Mouse (Mus musculus): ENCODE measurements around the gene Tiam1.

Gene Tiam1

DNA sequence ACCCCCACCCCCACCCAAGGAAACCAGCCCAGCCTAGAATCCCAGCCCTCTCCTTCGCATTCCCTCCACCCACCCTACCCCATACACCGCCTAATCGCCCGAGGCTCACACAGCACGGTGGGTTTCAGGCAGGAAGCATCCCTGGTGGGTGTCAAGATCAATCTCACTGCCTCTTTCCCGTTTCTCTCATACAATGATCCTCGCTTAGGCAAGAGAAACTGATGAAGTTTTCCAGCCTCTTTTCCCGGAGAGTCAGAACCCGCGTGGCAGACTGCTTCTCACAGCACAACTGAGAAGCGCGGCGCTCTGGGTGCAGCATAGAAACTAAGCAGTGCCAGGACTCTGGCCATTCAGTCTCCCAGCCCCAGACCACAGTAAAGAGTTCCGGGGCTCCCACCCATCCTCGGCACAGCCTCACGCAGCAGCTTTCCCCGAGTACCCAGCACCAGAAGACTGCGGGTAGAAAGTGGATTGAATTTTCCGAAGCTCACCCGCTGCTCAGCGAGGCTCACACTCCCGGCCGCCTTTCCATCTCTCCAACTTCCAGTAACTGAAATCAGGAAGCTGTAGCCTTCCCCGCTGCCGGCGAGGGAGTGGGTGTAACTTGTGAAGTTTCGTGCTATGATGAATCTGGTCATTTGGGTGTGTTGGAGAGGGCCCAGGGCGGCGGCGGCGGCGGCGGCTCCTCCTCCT is 183.2 kb downstream of the Tiam1 start:
- DNase-seq (ENCODE audit: inconsistent age in 2 of 2, low spot score in 1 of 2) = peak; percentile 29 to 68

DNA sequence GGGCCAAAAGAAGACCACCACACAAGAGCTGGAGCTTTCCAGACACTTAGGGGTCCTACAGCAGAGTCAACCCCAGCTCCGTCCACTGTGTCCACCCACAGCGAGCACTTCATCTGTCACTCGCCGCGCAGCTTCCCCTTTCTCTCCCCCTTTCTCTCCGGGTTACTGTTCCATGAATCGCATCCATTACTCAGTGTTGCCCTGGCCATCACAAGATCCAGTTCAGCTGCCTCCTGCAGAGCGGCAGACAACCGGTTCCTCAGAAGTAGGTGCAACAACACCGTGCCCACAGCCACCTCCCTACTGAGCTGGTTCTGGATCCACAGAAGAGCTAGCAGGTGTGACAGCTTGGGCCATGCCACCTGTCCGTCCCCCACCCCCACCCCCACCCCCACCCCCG is 184.6 kb downstream of the Tiam1 start:
- no peak for DNase-seq (ENCODE audit: inconsistent age in 2 of 2, low spot score in 1 of 2)

DNA sequence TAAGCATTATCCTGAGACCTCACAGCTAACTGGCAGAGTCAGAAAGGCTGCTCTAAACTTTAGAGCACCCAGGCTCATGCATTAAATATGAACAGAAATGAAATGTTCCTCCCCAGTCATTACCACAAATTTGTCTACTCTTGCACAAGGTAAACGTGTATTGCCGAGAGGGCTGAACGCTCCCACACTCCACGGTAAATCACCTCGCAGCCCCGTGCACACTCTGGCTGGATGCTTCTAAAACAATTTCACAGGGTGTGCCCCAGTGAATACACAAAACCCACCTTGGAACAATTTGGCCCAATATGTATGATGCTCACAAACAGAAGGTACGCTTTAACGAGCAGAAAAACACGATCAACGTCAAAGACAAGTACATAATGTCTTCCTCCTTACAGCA is 185.5 kb downstream of the Tiam1 start:
- no peak for DNase-seq (ENCODE audit: inconsistent age in 2 of 2, low spot score in 1 of 2)

DNA sequence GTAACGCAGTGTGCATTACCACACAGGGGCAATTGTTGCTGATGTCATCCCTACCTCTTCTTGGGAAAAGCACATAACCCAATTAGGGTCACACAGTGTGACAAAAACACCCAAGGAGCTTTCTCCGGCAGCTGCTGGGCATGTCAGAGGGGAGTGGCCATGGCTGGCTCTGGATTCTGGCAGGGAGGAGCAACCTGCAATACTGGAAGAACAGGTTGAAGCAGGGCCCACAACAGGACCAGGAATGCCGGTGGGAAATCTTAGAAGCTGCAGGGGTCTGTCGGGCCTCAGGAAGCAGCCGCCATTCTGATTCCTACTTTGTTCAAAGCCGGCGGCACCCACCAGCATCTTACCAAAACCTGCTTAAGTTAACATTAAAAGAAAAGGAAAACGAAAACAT is 189.0 kb downstream of the Tiam1 start:
- no peak for DNase-seq (ENCODE audit: inconsistent age in 2 of 2, low spot score in 1 of 2)

DNA sequence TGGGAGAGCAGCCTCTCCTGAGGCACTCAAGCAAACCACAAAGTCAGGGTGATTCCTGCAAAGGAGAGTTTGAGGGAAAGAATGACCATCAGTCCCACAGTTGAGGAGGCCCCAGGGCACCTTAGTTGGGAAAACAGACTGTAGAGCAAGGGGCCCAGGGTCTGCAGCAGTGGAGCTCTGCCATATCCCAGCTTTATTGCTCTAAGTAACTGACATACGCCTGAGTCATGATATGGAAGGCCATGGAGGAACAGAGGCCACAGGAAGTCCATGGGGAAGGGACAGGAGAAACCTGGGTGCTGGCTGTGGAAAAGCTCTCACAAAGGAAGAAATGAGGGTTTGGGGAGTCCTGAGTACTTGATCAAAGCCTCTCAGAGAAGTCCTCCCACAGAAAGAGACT is 189.5 kb downstream of the Tiam1 start:
- no peak for DNase-seq (ENCODE audit: inconsistent age in 2 of 2, low spot score in 1 of 2)

DNA sequence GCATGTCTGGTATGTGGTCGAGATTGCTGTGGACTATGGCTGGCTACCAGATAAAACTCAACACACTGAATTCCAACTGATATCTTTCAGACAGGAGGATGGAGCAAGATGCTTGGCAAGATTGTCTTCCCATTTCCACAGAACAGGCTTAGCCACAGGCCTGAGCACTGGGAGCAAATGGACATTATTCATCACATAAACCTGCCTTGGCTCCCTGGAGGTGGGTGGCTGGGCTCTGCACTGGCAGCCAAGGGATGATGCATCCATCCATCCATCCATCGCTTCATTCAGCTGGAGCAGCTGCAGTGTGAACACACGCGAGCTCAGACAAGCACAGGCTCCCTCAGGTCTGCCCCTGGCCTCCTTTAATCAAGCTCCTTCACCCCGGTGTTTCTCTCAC is 190.7 kb downstream of the Tiam1 start:
- DNase-seq (ENCODE audit: inconsistent age in 2 of 2, low spot score in 1 of 2) = no peak

DNA sequence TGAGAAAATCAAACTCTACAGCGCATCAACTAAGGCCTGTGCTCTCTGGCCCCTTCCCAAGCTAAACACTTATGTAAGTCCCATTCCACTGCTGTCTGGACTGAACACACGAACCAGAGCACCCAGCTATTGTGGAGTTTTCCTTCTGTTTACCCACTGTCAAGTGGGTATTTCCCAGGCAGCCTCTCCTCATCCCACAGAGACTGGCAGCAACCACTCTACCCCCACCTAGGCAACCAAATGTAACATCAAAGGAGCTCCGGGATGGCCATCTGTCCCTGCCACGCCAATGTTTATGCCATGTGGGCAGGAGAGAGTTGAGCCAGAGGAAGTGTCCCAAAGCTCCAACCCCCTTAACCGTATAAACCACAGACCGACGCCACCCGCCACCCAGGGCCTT is 192.8 kb downstream of the Tiam1 start:
- no peak for DNase-seq (ENCODE audit: inconsistent age in 2 of 2, low spot score in 1 of 2)

DNA sequence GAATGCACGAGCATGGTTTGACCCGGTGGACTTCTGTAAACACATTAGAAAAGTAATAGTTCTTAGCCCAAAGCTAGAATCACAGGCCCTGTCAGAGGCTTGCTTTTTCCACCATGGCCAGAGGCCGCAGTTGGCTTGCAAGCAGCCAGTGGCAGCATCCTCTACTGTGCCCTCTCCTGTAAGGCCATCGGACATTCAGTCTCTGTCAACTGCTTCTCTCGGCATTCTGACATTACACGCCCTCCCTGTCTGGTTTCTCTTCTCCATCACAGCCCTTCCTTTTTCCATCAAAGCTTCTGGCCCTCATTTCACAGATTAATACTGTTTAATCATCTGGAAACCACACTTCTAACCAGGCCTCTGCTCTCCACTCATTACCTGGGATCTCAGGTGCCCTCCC is 193.3 kb downstream of the Tiam1 start:
- no peak for DNase-seq (ENCODE audit: inconsistent age in 2 of 2, low spot score in 1 of 2)

DNA sequence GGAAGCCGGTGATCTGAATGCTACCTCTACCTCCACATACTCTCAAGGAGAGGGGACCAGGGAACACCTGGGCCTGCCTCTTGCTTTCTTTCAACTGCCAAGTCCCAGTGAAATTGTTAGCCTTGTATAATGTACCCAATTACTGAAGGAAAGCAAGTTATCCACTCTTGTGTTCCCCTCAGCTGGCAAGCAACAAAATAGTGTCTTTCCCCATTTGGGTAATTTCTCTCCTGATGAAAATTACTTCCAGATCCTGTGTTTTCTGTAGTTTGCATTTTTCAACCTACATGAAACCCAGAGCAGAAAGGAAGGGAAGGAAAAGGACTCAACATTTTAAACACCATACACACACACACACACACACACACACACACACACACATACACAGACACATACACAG is 195.5 kb downstream of the Tiam1 start:
- DNase-seq (ENCODE audit: inconsistent age in 2 of 2, low spot score in 1 of 2) = no peak

DNA sequence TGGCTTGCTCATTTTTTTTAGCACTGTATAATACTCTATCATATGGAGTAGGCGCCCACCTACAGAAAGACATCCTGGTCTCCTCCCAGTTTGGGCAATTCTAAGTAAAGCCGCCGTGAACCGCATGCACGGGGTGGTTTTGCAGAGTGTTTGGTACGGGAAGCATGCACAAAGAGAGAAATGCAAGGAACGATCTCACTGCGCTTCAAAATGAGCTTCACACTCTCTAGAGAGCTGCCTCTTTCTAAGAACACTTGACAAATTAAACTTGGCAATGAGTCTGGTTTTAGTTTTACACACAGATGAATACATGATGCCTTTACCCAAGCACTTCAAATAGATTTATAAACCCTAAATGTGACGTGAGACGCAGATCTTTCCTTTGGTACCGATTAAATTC is 196.8 kb downstream of the Tiam1 start:
- DNase-seq (ENCODE audit: inconsistent age in 2 of 2, low spot score in 1 of 2) = no peak

DNA sequence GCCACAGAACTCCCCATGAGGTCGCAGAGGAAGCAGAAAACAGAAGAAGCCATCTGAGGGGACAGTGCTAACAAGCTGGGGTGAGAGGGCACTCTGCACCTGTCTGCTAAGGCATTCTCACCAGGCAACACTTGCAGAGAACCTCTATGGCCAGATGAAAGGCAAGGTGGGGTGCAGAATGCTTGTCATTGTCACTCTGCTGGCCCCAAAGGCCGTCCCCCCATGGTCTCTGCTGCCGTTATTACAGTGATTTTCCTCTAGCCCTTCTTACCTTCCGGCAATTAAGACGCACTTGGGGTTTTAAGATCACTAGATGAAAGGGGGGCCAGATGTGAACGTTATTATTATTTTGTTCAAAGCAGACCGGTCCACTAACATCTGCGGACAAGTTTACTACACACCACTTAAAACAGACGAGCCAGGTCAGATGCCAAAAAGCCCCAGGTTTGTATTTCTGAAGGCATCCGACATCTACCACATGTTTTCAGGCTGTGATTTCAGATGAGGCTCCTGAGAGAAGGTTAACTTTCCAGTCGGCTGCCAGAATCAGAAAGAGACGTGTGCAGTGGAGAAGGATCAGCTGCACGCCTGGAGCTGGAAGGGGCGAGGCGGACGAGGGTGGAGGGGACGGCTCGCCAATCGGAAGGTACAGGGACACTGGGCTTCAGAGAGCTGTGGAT is 198.8 kb downstream of the Tiam1 start:
- no peak for DNase-seq (ENCODE audit: inconsistent age in 2 of 2, low spot score in 1 of 2)

DNA sequence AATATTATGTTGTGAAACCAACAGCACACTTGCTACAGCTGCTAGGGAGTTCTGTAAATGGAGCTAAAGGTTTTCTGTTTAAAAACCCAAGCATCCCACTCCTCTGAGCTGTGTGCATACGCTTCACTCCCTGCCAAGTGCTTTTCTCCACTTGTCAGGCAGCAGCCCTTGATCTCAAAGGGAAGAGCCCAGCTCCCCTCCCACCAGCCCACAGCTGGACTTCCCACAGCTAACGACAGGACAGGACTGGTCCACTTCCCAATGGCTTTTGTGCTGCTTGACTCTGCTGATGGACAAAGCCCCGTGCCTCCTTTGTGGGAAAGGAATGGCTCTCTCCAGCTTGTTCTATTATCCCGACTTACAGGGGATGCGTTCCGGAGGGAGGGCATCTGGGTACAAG is 199.5 kb downstream of the Tiam1 start:
- peak in 1 of 2 experiments; percentile 48 for DNase-seq (ENCODE audit: inconsistent age in 2 of 2, low spot score in 1 of 2)

DNA sequence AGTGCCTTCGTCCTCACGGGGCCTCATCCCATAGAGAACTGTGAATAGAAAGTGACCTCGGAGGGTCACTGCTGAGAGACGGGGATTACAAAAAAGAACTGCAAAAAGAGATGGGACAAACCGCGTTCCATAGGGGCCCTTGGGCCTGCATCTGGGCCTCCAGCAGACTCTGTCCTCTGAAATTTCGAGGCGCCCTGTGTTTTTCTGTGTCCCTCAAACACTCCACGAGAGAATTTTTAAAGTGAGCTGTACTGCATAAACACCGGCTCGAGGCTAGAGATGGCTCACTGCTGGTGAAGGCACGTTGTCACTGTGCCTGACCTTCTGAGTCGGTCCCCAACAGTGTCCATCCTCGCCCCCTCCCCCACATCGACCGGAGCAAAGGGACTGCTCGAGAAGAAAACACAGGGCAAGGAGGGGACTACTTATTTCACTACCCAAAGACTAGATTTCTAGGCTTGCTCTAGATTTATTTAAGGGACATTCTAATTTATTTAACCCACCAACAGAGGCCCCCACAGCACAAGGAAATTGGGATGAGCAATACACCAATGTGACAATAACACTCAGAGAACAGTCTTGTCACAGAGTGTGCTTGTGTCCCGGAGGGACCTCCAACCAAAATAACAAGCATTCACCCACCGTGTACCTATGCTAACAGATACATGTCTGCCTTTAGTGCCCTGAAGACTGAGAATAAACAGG is 200.2 kb downstream of the Tiam1 start:
- peak; percentile 34 to 78 for DNase-seq (ENCODE audit: inconsistent age in 2 of 2, low spot score in 1 of 2)

DNA sequence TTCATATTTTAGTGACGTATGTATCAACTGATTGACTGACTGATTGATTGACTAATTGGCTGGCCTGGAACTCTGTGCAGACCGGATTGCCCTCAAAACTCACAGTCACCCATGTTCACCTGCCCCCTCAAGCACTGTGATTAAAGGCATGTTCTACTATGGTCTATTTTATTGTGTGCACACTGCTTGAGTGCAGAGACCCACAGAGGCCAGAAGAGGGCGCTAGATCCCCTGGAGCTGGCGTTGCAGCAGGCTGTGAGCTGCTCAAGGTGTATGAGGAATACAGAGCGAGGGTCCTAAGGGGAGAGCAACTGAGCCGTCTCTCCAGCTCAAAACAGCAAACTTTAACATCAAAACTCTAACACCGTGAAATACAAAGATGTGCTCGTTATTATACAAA is 202.9 kb downstream of the Tiam1 start:
- no peak for DNase-seq (ENCODE audit: inconsistent age in 2 of 2, low spot score in 1 of 2)

DNA sequence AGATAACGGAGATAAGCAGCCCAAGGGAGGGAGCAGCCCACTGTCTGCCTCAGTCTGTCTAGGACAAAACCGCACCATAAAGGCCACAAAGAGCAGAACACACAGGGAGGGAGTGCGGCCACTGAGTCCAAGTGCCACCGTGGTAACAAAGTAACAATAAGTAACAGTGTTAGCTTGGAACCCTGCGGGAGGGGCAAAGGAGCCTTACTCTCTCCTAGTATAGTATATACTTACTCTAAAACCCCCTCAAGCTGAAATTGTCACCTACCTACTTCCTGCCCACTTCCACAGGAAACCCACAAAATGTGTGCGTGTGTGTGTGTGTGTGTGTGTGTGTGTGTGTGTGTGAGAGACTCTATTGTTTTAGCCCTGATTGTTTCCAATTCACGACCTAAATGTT is 205.3 kb downstream of the Tiam1 start:
- no peak for DNase-seq (ENCODE audit: inconsistent age in 2 of 2, low spot score in 1 of 2)

DNA sequence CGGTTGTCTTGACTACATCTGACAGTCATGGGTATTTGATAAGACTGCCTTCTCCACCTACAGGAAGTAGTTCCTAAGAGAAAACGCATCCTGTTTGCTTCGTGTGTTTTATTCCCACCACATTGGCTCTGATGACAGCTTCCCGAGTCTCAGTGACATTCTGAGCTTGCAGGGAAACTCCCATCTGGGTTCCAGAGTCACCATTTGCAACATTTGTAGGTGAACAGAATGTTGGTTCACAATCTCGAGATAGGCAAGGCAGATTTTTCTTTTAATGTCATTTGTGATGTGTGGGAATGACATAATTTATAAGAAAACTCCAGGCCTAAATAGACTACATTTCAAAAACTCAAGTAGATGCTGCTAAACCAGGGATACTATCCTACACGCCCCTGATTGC is 207.0 kb downstream of the Tiam1 start:
- DNase-seq (ENCODE audit: inconsistent age in 2 of 2, low spot score in 1 of 2) = no peak

DNA sequence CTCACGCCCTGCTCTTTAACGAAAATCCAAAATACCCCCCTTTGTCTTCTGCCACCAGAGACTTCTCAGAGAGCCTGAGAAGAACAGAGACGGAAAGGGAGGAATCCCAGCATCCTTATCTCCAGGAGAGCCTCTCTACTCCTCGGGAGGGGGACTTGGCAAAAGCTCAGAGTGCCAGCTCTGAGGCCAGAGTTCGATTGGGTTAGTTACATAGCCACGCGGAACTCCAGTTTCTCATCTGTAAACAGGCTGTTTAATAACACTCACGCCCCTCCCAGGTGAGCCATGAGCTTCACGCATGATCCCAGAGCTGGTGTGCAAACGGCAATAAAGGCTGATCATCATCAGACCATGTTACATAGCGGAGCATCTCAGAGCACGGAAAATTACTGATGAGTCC is 208.2 kb downstream of the Tiam1 start:
- DNase-seq (ENCODE audit: inconsistent age in 2 of 2, low spot score in 1 of 2) = no peak

DNA sequence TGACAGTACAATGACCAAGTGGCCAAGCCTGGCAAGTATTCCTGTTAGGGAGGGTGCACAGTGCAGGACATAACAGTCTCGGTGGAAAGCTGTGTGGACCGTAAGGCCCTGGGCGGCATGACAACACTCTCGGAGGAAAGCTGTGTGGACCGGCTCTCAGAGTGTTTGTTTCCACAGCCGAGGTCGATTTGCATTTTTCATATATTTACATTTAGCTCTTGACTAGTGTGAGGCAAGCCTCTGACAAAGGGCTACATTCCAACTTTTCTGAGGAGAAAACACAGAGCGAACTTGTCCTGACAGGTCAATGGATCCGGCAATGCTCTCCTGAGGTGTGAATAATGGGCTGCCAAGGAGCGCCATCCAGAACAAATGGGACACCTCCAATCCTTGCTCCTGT is 209.0 kb downstream of the Tiam1 start:
- DNase-seq (ENCODE audit: inconsistent age in 2 of 2, low spot score in 1 of 2) = no peak

DNA sequence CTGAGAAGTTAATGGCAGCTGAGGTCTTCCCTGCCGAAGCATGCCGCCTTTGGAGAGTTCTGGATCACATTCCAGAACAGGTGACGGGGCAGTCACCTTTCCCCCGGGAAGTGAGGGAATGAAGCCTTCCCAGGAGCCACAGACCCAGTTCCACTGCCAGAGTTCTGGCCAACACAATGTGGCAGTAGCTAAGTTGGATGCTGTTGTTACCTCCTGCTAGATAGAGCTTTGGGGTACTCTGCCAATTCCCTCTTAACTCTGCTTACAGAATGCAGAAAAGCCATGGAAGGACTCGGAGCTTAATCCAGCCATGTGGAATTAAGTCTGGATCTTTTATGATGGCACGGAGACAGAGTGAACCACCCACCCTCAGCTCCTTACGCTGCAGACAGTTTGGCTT is 209.6 kb downstream of the Tiam1 start:
- no peak for DNase-seq (ENCODE audit: inconsistent age in 2 of 2, low spot score in 1 of 2)

DNA sequence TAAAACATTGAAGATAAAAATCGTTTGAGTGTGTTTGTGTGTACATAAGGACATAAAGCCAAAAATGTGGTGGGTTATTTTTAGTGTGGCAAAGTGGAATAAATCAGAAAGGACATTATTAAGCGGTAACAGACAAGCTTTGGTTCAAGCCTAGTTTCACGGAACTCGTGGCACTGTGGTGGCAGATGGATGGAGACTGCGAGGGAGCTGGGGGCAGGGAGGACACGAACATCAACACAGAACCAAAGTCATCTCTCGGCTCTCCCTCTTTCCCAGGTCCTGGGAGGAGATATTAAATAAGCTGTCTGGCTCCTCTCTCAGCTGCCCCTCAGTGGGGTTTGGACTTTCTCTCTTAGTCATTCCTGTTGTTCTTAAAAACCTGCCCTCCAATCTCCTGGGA is 215.0 kb downstream of the Tiam1 start:
- no peak for DNase-seq (ENCODE audit: inconsistent age in 2 of 2, low spot score in 1 of 2)

DNA sequence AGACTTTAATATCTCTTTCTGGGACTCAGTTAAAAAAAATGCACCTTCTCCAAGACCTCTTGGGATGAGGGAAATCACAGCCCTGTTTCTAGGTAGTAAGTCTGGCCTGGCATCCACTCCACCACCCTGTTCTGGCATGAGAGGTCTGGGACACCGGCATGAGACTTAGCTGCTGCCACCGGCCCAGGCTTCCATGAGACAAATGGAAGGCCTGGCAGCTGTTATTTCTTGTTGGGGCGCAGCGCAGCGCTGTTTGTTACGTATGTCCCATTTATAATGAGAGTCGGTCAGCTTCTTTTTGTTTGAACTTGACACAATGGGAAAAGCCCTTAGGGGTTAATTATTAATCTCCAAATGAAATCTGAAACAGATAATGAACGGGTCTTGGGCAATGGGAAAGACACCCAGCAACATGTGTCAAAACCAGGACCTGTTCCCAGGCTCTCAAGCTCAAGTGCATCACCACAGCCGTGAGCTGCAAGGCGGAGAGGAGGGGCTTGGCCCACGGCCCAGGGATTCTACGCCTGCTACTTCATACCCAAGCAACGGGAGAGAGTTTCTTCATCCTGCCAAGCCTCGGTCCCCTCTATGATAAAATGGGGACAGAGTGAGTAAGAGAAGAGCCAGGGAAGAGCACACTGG is 219.2 kb downstream of the Tiam1 start:
- DNase-seq (ENCODE audit: inconsistent age in 2 of 2, low spot score in 1 of 2) = peak; percentile 78 to 87

DNA sequence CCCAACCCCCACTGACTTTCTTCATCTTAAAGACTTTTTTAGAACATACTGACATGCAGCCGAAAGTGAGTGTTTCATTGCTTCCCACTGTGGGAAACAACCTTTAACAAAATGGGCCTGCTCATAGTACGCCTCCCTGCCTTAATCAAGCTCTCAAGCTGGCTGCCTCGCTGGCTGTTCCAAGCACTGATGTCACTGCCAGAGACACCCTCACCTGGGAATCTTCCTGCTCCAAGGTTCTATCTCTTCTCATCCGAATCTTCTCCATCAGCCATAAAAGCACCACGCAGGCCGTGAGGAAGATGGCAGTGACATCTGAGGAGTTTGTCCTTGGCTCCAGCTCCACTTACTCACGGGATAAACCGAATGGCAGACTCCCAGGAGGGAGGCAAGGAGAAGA is 220.3 kb downstream of the Tiam1 start:
- peak in 1 of 2 experiments; percentile 49 for DNase-seq (ENCODE audit: inconsistent age in 2 of 2, low spot score in 1 of 2)

Measured in adrenal gland, adult (tissue).